Mouse (Mus musculus): Measurements from ENCODE around the gene Ric8a. TPM values are rescaled to one million over a fixed set of nuclear protein-coding genes. Genes with fewer than 3 reads are reported as not detected.
A peak's percentile ranks its signal among the peaks of the same experiment; 100 is the strongest.

Gene Ric8a
- total RNA-seq (2021): 10 to 100 TPM; 64.3 to 69.0 TPM
- long read RNA-seq, experiment 1, transcript Ric8a-201 (10 exons, 3,406 nt): major isoform, 39 of 79 reads
- long read RNA-seq, experiment 1, partial matches to known transcripts: 27 of 79 reads
- long read RNA-seq, experiment 1, other reads (novel, unspliced or antisense): 8 of 79 reads
- long read RNA-seq, experiment 2, transcript Ric8a-201 (10 exons, 3,406 nt): major isoform, 68 of 139 reads
- long read RNA-seq, experiment 2, transcript Ric8a-202 (8 exons, 2,272 nt): minor isoform, 5 of 139 reads
- long read RNA-seq, experiment 2, partial matches to known transcripts: 43 of 139 reads
- long read RNA-seq, experiment 2, other reads (novel, unspliced or antisense): 19 of 139 reads

DNA sequence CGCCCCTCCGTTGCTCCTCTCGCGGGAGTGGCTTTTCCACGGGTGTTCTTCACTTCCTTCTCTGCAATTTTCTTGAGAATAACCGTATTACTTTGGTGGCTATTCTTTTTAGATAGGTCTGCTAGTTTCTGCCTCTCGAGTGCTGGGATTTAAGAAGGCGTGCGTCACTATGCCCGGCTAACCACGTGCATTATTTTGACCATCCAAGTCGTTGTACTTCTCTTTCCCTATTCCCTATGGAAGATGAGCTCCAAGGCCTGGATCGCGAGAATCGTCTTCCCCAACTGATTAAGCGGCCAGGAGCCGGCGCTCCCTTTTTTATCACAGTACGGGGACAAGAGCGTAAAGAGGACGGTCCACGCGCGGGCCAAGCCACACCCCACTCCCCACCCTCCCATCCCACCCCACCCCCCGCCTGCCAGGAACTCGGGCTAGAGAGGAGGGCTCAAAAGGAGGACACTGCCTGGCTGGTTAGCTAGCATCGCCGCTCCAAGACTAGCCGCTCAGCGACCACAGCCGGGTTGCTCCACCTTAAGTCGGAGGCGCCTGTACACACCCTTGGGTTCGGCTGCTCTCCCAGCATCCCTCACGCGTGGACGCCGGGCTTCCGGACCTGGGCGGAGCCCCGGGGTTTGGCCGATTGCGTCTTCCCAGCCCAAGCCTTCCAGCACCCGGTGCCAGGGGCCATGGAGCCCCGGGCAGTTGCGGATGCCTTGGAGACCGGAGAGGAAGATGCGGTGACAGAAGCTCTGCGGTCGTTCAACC, at the start of gene Ric8a:
Gene Ric8a, plus strand, starts transcription at position 173 of the 765 bp plus-strand sequence.
- peak; percentile 76 to 84 for DNase-seq (ENCODE audit: low spot score in 2 of 2)

DNA sequence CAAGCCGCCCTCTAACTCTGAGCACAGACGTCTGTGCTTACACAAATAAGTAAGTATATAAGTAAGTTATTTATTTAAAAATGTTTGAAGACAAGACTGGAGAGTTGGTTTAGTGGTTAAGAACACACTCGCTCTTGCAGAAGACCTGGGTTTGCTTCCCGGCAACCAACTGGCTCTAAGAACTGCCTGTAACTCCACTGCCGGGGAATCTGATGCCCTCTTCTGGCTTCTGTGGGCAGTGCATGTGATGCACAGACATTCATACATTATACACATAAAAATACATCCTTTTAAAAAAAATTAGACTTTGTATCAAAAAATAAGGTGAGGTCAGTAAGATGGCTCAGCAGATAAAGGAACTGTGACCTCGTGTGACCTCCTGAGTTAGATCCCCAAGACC, 46.3 kb upstream of the Ric8a start:
- DNase-seq (ENCODE audit: low spot score in 2 of 2): no peak

DNA sequence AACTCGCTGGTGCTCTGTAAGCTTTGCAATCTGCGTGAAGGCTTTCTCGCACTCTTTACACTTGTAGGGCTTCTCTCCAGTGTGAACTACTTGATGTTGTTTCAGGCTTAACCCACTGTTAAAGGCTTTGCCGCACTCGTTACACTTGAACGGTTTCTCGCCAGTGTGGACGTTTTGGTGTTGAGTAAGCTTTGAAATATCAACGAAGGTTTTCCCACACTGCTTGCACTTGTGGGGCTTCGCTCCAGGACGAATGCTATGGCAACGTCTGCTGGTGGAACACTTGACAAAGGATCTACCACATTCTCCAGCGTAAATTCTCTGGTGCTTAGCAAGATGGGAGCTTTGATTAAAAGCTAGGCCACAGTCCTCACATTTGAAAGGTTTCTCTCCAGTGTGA, 45.0 kb upstream of the Ric8a start:
- DNase-seq (ENCODE audit: low spot score in 2 of 2): no peak

DNA sequence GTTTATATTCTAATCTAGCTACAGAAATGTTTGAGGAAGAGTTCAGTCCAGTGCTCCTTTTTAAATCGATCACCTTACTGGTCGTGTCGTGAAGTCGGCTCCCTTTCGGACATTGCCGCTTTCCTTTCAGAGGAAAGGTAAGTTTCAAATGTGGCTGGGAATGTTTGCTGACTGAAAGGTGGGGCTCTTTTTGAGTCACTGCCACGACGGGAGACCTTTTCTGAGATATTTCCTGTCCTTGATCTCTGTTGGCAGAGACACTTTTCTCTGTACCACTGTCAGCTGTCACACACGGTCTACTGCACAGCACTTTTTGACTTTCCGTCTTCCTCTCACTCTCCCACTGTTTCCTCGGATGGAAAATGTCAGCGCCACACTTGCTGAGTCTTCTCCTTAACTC, 43.9 kb upstream of the Ric8a start:
- DNase-seq (ENCODE audit: low spot score in 2 of 2): no peak

DNA sequence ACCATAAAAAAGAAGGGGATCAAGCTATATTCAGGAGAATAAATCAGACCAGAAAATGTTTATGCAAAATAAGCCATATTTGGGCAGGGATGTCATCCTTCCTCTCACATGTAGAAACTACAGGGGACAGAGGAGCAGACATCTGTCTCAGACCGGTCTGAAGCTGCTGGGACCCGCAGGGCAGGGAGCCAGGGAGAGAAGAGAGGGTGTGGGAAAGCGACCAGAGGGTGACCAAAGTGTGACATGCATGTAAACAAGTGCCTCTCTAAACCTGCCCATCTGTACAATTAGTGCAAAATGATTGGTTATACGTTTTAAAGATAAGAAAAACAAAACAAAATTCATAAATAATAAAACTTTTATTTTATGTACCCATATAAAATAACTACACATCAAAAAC, 36.6 kb upstream of the Ric8a start:
- no peak for DNase-seq (ENCODE audit: low spot score in 2 of 2)

DNA sequence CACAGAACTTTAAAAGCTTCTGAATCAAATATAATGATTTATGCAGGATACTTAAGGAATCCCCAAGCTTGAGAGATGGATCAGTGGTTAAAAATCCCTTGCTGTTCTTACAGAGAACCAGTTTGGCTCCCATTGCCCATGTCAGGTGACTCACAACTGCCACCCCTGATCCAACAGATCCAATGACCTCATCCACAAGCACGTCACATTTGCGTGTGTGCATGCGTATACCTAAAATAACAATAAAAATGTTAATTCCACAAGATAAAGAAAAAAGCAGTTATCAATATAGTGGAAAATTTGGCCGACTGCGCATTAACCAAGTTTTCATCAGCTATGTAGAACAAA, 35.5 kb upstream of the Ric8a start:
- DNase-seq (ENCODE audit: low spot score in 2 of 2): no peak

DNA sequence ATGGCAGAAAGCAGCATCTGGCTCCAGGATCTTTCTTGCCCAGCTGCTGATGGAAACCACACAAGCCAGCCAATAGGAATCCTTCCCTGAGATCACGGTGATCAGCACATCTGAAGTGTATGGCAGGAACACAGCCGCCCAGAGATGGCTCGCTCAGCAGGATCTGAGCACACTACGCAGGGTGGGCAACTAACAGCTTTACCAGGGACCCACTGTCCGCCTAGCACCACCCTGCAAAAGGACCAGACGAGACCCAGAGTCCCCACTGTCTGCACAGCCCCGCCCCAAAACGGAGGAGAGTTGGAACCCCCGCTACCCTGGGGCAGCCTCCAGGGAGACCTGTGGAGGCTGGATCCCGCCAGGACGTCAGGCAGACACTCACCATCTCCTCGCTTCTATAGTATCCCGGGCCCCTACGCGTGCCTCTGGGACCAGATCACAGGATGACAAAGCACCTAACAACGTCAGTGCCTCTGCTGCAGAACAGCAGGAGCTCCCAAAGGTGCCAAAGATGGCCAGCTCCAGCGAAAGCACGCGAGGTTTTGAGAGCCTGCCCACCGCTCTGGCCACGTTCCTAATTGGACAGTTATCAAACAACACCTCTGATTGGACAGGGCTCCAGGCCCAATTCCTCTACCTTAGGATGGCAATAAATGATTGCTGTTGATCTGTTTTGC, 35.0 kb upstream of the Ric8a start, which contains the start of gene Zfp941:
Gene Zfp941, minus strand, starts transcription at position 526 of the 677 bp plus-strand sequence.
- no peak for DNase-seq (ENCODE audit: low spot score in 2 of 2)

DNA sequence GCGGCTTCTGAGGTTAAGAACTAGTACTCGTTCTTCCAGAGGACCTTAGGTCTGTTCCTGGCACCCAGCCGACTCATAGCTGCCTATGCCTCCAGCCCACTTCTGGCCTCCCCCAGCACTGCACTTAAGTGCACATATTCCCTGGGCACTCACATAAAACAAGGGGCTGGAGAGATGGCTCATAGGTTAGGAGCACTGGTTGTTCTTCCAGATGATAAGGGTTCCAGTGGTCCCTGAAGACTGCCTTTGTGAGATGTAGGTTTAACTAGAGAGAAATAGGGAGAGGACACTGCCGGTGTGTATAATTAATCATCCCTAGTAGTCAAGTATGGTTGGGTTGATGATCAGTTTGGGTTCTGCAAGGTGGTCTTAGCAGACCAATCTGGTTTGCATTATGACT, 34.0 kb upstream of the Ric8a start:
- no peak for DNase-seq (ENCODE audit: low spot score in 2 of 2)

DNA sequence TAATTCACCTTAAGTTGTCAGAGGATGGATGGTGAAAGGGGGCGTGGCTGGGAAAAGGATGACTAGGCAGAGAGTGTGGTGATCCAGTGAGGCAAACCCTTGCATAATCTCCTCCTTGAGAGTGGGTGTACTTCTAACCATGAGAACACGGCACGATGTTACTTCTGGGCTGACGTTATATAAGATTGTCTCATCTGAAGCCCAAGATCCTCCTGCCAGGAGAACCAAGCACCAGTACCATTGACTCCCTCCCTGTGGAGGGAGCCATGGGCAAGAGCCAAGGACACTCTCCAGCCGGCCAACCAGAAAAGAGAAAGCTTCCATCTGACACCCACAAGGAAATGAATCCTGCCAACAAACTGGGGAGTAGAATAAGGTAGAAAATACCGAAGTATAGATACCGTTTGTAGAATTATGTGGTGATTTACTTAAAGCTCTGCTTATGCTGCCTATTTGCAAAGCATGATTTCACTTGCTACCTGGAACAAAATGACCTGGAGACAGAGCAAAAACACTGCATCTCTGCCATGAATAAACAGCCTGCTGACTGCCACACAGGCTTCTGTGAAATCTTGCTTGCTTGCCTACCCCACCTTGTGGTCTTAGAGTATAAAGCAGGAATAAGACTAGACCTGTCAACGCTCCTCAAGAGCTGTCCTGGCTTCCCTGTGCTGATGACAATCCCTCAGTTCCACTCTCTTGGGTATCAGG, 28.4 kb upstream of the Ric8a start:
- no peak for DNase-seq (ENCODE audit: low spot score in 2 of 2)

DNA sequence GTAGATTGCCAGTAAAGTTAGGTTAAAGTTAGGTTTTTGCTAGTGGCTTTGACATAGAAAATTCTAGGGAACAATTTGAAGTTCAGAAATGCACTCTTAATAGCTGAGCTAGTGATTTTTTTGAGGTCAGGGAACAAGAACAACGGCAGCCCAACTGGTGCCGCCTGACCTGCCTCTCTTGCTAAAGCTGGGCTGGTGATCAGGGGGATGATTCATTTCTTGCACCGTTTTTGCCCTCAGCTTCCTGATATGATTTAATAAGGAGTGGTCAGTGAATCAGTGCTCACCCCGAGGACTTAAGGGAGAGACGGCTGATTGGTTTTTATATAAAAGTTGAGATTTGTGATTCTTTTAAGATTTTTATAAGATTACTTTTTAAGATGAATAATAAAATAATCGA, 25.3 kb upstream of the Ric8a start:
- no peak for DNase-seq (ENCODE audit: low spot score in 2 of 2)

DNA sequence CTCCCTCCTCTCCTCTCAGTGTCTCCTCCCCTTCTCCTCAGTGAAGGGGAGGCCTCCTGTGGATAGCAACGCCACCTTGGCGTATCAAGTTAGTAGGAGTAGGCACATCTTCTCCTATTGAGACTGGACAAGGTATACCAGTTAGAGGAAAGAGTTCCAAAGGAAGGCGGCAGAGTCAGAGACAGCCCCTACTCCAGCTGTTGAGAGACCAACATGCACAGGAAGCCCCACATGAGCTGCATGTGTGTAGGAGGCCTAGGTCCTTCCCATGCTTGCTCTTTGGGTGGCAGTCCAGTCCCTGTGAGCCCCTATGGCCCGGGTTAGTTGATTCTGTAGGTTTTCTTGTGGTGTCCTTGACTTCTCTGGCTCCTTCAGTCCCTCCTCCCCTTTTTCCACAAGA, 23.4 kb upstream of the Ric8a start:
- no peak for DNase-seq (ENCODE audit: low spot score in 2 of 2)

DNA sequence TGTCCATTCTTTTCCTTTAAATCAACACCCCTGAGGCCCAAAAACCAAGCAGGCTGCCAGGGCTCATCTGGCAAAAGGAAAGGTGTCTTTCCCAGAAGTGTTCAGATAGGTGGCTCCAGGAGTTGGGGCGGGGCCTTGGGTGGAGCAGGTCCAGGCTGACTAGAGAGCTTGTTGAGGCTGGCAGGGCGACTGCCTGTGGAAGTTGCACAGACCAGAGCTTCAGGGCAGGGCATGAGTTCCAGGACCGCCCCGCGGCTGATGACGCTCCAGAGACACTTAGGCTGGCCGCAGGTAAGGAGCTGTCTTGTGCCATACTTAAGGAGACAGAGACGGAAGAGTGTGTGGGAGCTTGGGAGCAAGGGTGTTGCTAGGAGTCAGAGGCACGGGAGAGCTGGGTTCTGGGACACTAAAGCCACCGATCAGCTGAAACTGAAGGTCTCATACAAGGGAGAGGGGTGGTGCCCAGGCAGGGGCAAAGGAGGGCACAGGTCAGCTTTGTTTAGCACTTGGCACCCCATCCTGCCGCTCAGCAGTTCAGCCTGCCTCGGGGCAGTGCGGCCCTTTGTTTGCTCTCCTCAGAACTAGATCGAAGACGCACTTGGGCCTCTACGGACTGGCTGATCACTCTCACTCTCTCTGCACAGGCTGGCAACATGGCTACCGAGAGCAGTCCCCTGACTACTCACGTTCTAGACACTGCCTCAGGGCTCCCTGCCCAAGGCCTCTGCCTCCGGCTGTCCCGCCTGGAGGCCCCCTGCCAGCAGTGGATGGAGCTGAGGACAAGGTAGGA, 21.6 kb upstream of the Ric8a start, which contains the start of gene Urah:
Gene Urah, plus strand, starts transcription at position 51 of the 790 bp plus-strand sequence.
- DNase-seq (ENCODE audit: low spot score in 2 of 2): no peak

DNA sequence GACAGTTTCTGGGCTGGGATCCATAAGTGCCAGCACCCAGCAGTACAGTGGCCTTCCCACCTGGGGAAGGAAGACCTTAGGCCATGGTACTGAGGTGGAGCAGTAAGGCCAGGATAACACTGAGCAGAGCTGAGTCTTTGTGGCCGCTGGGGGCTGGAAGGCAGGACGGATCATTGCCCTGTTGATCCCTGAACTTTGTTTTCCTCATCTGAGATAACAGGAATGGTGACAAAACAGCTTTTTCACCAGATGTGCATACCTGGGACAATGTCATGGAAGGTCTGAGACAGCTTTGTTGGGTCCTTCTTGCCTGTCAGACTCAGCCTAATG, 21.0 kb upstream of the Ric8a start:
- no peak for DNase-seq (ENCODE audit: low spot score in 2 of 2)

DNA sequence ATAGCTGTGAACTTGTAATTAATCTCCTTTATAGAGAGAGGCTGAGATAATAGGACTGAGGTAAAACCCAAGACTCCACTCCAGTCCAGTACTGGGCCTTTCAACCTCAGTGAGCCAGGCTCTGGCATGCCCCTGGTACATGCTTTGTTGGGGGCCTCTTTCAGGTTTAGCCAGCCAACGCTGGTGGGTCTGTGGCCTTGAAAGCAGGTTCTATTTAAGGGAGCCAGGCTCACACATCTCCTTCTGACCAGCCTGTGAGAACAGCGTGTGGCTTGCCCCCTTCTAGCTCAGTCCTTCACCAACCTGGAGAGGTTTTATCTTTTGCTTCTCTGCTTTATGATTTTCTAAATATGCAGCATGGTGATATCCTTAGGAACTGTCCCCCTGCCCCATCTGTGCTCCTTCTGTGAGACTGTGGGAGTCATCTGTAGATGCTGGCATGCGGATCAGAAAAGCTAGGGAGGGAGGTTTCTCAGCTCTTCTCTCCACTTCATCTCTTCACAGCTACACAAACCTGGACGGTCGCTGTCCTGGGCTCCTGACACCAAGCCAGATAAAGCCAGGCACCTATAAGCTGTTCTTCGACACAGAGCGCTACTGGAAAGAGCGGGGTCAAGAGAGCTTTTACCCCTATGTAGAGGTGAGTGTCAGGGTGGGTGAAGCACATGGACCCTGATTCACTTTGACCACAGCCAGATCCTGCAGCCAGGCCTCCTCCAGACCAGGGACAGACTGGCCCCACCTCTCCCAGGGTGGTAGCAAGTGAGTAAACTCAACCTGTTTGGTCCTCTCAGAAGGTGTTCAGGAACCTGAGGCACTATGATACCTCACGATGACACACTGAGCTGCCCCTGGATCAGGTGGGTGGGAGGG, 20.3 kb upstream of the Ric8a start:
- DNase-seq (ENCODE audit: low spot score in 2 of 2): no peak

DNA sequence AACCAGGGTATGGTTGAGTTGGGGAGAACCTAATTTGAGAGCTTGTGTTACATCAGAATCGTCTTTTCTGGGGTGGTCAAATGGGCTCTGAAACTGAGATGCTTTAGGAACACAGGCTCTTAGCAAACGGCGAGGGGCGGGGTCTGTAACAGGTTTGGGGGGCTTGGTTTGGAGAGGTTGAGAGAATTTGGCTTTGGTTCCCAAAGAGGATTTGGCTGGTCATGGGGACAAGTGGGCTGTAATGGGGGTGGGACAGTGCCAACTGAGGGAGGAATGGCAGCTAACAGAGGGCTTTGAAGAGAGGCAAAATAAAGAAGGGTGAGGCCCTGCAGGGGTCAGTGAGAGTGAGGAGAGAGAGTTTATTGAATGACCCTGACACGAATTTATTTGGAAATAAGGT, 17.2 kb upstream of the Ric8a start:
- no peak for DNase-seq (ENCODE audit: low spot score in 2 of 2)

DNA sequence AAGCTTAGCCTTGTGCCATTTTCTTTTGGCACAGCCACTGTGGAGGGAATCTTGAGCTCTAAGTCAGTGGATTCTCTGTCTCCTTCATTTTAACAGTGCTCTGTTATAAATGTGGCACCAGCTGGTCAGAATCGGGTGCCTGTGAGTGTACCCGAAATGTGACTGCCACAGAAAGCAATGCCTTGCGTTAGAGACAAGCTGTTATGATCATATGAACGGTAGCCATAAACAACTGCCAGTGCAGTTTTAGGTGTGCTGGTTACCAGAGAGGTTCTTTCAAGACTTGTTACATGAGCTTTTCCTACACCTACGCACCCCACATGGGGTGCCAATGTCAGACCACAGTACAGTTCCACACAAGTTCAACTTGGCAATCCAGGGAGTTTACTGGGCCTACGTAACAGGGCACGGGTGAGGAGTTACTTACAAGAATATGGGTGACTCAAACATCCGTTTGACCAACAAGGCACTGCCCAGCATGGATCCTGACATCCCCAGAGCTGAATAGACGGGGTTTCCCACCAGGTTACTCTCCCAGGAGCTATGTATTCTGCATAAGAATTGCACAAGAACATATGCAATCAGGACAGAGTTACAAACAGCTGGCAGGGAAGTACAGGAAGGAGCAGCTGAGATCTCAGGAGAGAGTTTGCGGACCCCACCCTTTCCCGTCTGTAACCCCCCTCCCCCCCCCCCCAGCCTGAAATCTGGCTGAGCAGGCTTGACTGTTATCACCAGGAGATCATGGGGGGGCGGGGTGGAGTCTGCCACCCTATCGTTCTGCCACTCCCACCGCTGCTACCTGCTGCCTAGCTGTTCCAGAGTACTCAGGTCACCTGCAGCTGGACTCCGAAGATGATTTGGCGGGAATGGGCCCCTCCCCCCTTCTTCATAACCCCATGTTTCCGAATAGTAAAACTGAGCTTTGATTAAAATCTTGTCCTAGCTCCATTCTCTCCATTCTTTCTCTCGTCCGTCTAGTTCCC, 15.7 kb upstream of the Ric8a start:
- no peak for DNase-seq (ENCODE audit: low spot score in 2 of 2)

DNA sequence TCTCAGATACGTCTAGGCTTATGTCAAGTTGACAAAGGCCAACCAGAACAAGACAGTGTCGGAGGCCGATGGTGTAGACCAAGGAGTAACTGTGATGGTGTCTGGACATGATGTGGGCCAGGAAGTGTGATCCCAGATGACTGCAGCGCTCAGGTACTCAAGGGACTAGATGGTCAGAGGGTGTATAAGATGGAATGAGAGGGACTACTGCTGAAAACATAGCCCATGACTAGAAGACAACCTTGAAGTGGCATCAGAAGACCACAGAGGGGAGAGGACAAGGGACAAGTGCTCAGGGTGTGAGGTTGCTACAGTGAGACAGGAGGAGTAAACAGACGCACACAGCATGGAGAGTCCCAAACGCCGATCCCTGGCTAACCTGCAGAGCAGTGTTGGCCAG, 13.0 kb upstream of the Ric8a start:
- DNase-seq (ENCODE audit: low spot score in 2 of 2): no peak

DNA sequence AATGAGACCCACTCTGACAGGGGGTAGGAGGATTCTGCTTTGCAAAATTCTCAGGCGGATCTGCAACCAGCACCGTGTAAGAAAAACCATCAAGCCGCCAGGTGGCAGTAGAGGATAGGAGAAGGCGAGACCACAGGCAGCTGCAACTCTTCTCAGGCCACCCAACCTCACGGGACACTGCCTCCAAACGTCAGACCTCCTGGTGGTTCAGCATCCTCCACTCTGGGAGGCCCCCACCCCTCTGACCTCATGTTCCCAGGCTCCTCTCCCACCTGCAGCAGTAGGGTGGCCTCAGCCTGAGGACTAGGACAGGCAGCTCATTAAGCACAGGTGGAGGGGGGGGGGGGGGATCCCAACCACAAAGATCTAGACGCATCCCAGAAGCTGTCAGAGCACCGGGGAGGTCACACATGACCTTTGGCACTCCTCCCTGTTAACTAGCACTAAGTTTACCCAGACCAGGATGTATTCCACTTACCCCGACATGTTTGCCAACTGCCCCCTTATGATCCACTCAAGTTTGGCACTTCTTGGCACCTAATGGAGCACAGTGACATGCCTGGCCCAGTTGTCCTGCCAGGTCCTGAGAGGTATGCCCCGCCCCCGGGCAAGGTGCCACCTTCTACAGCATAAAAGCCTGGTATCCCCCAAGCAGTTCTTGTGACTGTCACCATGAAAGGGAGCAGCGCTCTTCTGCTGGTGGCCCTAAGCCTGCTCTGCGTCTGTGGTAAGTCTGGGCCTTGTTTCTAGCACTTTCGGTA, 11.7 kb upstream of the Ric8a start, which contains the start of gene Scgb1c1:
Gene Scgb1c1, plus strand, starts transcription at position 643 of the 761 bp plus-strand sequence.
- peak; percentile 85 to 89 for DNase-seq (ENCODE audit: low spot score in 2 of 2)
